Comparison of ENCODE assay signal across 10 mouse cellular contexts in the genomic region with DNA sequence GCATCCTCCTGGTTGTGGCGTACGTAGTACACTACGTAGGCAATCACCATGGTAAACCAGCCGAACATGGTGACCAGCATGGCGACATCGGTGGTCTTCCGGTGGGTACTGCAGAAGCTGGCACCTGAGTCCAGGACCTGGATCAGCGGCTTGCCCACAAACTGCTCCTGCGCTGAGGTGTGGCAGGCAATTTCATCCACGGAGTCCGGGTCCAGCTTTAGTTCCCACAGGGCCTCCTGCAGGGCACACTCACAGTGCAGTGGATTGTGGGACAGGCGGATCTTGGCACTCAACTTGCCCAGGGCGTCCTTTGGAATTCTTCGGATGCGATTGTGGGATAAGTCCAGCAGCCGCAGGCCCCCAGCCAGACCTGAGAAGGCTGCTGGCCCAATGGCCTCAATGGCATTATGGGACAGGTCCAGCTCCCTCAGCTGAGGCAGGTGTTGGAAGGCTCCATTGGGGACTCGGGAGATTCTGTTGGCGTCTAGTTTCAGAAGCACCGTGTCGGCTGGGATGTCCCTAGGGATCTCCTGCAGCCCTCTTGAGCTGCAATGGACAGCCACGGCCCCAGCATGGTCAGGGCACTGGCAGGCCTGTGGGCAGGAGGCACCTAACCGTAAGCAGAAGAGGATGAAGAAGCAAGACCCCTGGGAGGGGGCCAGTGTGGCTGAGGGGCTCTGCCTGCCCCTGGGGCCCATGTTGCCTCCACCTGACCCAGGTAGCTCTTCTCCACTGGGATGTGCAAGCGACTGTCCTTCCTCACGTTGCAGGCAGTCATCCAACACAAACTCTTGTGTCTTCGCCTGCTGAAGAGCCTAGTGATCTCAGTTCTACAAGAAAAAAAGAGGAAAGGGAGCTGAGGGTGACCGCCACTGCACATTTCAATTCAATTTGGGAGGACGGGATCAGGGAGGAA. TPM values are rescaled to one million over a fixed set of nuclear protein-coding genes. Genes with fewer than 3 reads are reported as not detected.
DNase-seq lines count a peak whose midpoint lies in the region; ATAC-seq and TF ChIP-seq lines count a peak whose summit lies in the region.
"Had no signal": no experiment of that assay in that cellular context is flagged by ENCODE, and none has a peak within 500 bp of the region (broad histone marks: within the 10 kb centered on the region; RNA-seq: fewer than 3 reads in every experiment).

No protein-coding gene starts in this region.

- H3K36me3 ChIP-seq in neural tube, embryonic 11.5 days (ENCODE audit: control insufficient read depth, insufficient read depth, low read length), result no peaks in the 10 kb centered on the region
- no peaks in the 10 kb centered on the region for H3K36me3 ChIP-seq in limb, embryonic 15.5 days
- no peaks in the 10 kb centered on the region for H3K36me3 ChIP-seq in stomach, embryonic 16.5 days (ENCODE audit: control insufficient read depth, insufficient read depth, low read length)

- no peak for DNase-seq in gastrocnemius, adult 2 months
- no peak for DNase-seq in gastrocnemius, postnatal 36 days
- no peak for DNase-seq in neural tube, embryonic 11.5 days (ENCODE audit: low spot score)
- DNase-seq in neural tube, embryonic 10.5 days (ENCODE audit: extremely low spot score, low spot score), result no peak
- DNase-seq in natural killer cell, adult 2 months (ENCODE audit: low spot score in 2 of 2), result no peak
- DNase-seq in layer of hippocampus, postnatal 36 days, result no peak

- intact Hi-C loops in gastrocnemius, adult 2 months (cut with DNase I), result no loop called here
- intact Hi-C loops in gastrocnemius, postnatal 36 days (cut with DNase I), result no loop called here

- WGBS in neural tube, embryonic 11.5 days, result 85% methylated on average over 27 of the region's 27 CpGs
- 84% methylated on average over 27 of the region's 27 CpGs for WGBS in limb, embryonic 15.5 days
- WGBS in stomach, embryonic 16.5 days, result 86% methylated on average over 27 of the region's 27 CpGs

- 0 out of 2 replicates have a peak, but pooled peaks cover 5% of the 10 kb centered on the region for H3K4me1 ChIP-seq in neural tube, embryonic 11.5 days (ENCODE audit: control insufficient read depth, insufficient read depth, low read length)
- H3K4me1 ChIP-seq in limb, embryonic 15.5 days, result peaks cover 20% of the 10 kb centered on the region
- 0 out of 2 replicates have a peak, but pooled peaks cover 5% of the 10 kb centered on the region for H3K4me1 ChIP-seq in stomach, embryonic 16.5 days (ENCODE audit: control insufficient read depth, insufficient read depth, low read length)

- no peak overlapping the region for H3K27ac ChIP-seq in gastrocnemius, adult 2 months
- H3K27ac ChIP-seq in neural tube, embryonic 11.5 days (ENCODE audit: low read depth, low read length), result no peak overlapping the region
- no peak overlapping the region for H3K27ac ChIP-seq in limb, embryonic 15.5 days
- H3K27ac ChIP-seq in stomach, embryonic 16.5 days (ENCODE audit: low read length), result no peak overlapping the region

- H3K4me3 ChIP-seq in gastrocnemius, adult 2 months, result peak overlapping the region; percentile 76
- H3K4me3 ChIP-seq in neural tube, embryonic 11.5 days (ENCODE audit: low read depth, low read length), result no peak overlapping the region
- H3K4me3 ChIP-seq in limb, embryonic 15.5 days, result peak overlapping the region; percentile 62
- H3K4me3 ChIP-seq in stomach, embryonic 16.5 days (replicated peaks; ENCODE audit: low read length), result peak overlapping the region; percentile 46; the same call in 1 of the 2 replicates

- H3K27me3 ChIP-seq in neural tube, embryonic 11.5 days (ENCODE audit: control insufficient read depth, insufficient read depth, low read length), result no peaks in the 10 kb centered on the region
- 0 out of 2 replicates have a peak, but pooled peaks cover 6% of the 10 kb centered on the region for H3K27me3 ChIP-seq in limb, embryonic 15.5 days
- no peaks in the 10 kb centered on the region for H3K27me3 ChIP-seq in stomach, embryonic 16.5 days (ENCODE audit: control insufficient read depth, insufficient read depth, low read length)

- TF ChIP-seq CTCF in gastrocnemius, adult 2 months (IDR thresholded peaks at IDR 0.05), result no peak

- peak overlapping the region; percentile 85 for H3K4me2 ChIP-seq in neural tube, embryonic 11.5 days (ENCODE audit: low read depth)
- H3K4me2 ChIP-seq in limb, embryonic 15.5 days, result peak overlapping the region; percentile 89
- peak overlapping the region; percentile 53 for H3K4me2 ChIP-seq in stomach, embryonic 16.5 days (ENCODE audit: low read depth, low read length)

- ATAC-seq in neural tube, embryonic 11.5 days (ENCODE audit: insufficient read depth, low FRiP score, low TSS enrichment), result no peak
- ATAC-seq in limb, embryonic 15.5 days (ENCODE audit: insufficient number of reproducible peaks, low FRiP score, low TSS enrichment, low read depth), result no peak
- no peak for ATAC-seq in stomach, embryonic 16.5 days (ENCODE audit: insufficient read depth, low FRiP score)

- peak overlapping the region; percentile 65; the same call in 1 of the 2 replicates for H3K9ac ChIP-seq in neural tube, embryonic 11.5 days (ENCODE audit: low read length)
- H3K9ac ChIP-seq in limb, embryonic 15.5 days, result no peak overlapping the region
- H3K9ac ChIP-seq in stomach, embryonic 16.5 days (ENCODE audit: low read length), result no peak overlapping the region

- no peaks in the 10 kb centered on the region for H3K9me3 ChIP-seq in neural tube, embryonic 11.5 days (ENCODE audit: control insufficient read depth, low read length)
- no peaks in the 10 kb centered on the region for H3K9me3 ChIP-seq in limb, embryonic 15.5 days
- no peaks in the 10 kb centered on the region for H3K9me3 ChIP-seq in stomach, embryonic 16.5 days (replicated peaks; ENCODE audit: control insufficient read depth, low read length)

RNA-seq across cellular contexts. Expression of gene Lrrc3, which starts 1.2 kb away (rescaled TPM):
- total RNA-seq in gastrocnemius, adult 2 months (2021), result under 1 TPM; 0.13 to 0.14 TPM
- total RNA-seq in gastrocnemius, postnatal 36 days (2021), result under 1 TPM; 0.08 to 0.17 TPM
- polyA plus RNA-seq in neural tube, embryonic 11.5 days (2014; fragmentation: Nextera tagmentation; extraction: Ambion mirVana), result 4.3 and 4.8 TPM in 2 replicates
- polyA plus RNA-seq in limb, embryonic 15.5 days (2015; fragmentation: Nextera tagmentation; extraction: Ambion mirVana), result 3.8 and 4.0 TPM in 2 replicates
- 5.8 and 6.7 TPM in 2 replicates for polyA plus RNA-seq in stomach, embryonic 16.5 days (2015; fragmentation: Nextera tagmentation; extraction: Ambion mirVana)
- 1 to 10 TPM; 3.8 to 4.7 TPM for total RNA-seq in layer of hippocampus, postnatal 36 days (2021)

RNA-seq across cellular contexts. Expression of gene Gm3285, which starts 39.4 kb away (rescaled TPM):
- not detected for total RNA-seq in gastrocnemius, adult 2 months (2021)
- not detected for total RNA-seq in gastrocnemius, postnatal 36 days (2021)
- not detected in 2 replicates for polyA plus RNA-seq in neural tube, embryonic 11.5 days (2014; fragmentation: Nextera tagmentation; extraction: Ambion mirVana)
- polyA plus RNA-seq in limb, embryonic 15.5 days (2015; fragmentation: Nextera tagmentation; extraction: Ambion mirVana), result not detected in 2 replicates
- polyA plus RNA-seq in stomach, embryonic 16.5 days (2015; fragmentation: Nextera tagmentation; extraction: Ambion mirVana), result not detected in 2 replicates
- total RNA-seq in layer of hippocampus, postnatal 36 days (2021), result not detected
- total RNA-seq: adrenal gland, postnatal 36 days; left cerebral cortex, postnatal 14 days had no signal

RNA-seq across cellular contexts. Expression of gene Gm10318, which starts 48.5 kb away (rescaled TPM):
- total RNA-seq in gastrocnemius, adult 2 months (2021), result not detected
- not detected for total RNA-seq in gastrocnemius, postnatal 36 days (2021)
- not detected in 2 replicates for polyA plus RNA-seq in neural tube, embryonic 11.5 days (2014; fragmentation: Nextera tagmentation; extraction: Ambion mirVana)
- polyA plus RNA-seq in limb, embryonic 15.5 days (2015; fragmentation: Nextera tagmentation; extraction: Ambion mirVana), result not detected in 2 replicates
- polyA plus RNA-seq in stomach, embryonic 16.5 days (2015; fragmentation: Nextera tagmentation; extraction: Ambion mirVana), result not detected in 2 replicates
- total RNA-seq in layer of hippocampus, postnatal 36 days (2021), result not detected
- total RNA-seq: adrenal gland, postnatal 36 days; left cerebral cortex, postnatal 14 days had no signal

RNA-seq across cellular contexts. Expression of gene Gm36176, which starts 54.6 kb away (rescaled TPM):
- total RNA-seq in gastrocnemius, adult 2 months (2021), result not detected
- total RNA-seq in gastrocnemius, postnatal 36 days (2021), result not detected
- polyA plus RNA-seq in neural tube, embryonic 11.5 days (2014; fragmentation: Nextera tagmentation; extraction: Ambion mirVana), result not detected in 2 replicates
- polyA plus RNA-seq in limb, embryonic 15.5 days (2015; fragmentation: Nextera tagmentation; extraction: Ambion mirVana), result not detected in 2 replicates
- polyA plus RNA-seq in stomach, embryonic 16.5 days (2015; fragmentation: Nextera tagmentation; extraction: Ambion mirVana), result not detected in 2 replicates
- not detected for total RNA-seq in layer of hippocampus, postnatal 36 days (2021)
- total RNA-seq: adrenal gland, postnatal 36 days; left cerebral cortex, postnatal 14 days had no signal

Comparison
In these comparisons a context has a peak if more than half of its experiments do, and no peak if none do; other contexts are left out.
1. RNA of gene Lrrc3, which starts 1.2 kb away (total RNA-seq): 3.8 to 4.7 TPM in layer of hippocampus, postnatal 36 days; 0.08 to 0.17 TPM in gastrocnemius, postnatal 36 days and 0.13 to 0.14 TPM in gastrocnemius, adult 2 months; every median in the first group is over 4 times any median in the second.
2. Peak in every context shown above with its lines, with median percentiles within 50 percentile points of each other: H3K4me2 ChIP-seq.